Mouse (Mus musculus): Measurements from ENCODE around the gene Col1a2. TPM values are rescaled to one million over a fixed set of nuclear protein-coding genes. Genes with fewer than 3 reads are reported as not detected.

The Col1a2 gene
- polyA plus RNA-seq, 1 experiment, result 0.36 TPM

DNA sequence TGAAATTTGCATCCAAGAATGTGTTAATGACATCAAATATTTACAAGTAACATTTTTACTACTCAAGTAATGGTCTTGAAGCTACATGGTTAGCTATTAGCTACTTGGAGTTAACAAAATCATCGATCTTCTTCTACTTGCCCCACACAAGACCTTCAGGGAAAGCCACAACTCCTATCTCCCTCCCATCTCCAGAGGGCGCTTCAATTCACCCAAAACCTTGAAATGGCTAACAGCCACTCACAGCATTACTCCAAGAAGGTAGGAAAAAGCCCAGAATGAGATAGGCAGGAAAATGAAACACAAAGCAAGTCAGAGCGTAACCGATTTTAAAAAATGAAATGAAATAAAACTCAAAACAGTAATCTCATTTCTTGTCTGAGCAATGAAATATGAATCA lies 44.3 kb downstream of the Col1a2 start:
- TF ChIP-seq FLI1 (IDR thresholded peaks at IDR 0.05; ENCODE audit: low read length) (no peak), GATA1 (IDR thresholded peaks at IDR 0.05; ENCODE audit: borderline replicate concordance, low read length) (no peak)
- no peaks in the 10 kb centered on the region for H3K27me3 ChIP-seq (replicated peaks)
- peaks cover 10% of the 10 kb centered on the region for H3K4me1 ChIP-seq
- no peak overlapping the region for H3K4me3 ChIP-seq (replicated peaks)
- H3K36me3 ChIP-seq (replicated peaks; ENCODE audit: low read length), result no peaks in the 10 kb centered on the region
- no peaks in the 10 kb centered on the region for H3K9me3 ChIP-seq

DNA sequence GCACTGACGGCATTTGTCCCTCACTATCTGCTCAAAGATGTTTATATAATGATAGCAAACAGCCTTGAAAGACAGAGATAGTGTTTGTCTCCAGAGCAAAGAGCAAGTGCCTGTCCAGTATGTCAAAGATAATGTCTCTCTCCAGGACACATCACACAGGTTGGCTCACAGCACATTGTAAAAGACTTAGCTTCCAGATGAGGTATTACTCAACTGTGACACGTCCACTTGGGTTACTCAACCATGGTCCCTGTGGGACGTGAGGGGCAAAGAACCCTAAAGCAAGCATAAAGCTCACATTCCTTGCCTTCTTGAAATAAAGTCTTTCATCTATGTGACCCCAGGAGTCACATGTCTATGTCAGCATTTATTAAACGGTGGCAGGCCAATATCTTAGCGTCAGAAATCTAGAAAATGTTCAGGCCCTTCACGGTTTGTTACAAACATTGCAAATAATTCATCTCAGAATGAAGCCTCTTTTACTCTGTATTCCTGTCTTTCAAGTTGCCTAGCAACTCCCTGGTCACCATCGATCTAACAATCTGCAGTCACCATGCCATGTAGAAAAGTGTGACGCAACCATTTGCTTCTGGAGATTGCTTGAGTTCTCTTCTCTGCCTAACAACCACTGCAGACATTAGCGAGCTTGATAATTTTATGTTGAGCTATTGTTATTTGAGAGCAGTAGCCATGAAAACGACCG lies 45.4 kb downstream of the Col1a2 start:
- peaks cover 6% of the 10 kb centered on the region for H3K4me1 ChIP-seq
- no peaks in the 10 kb centered on the region for H3K9me3 ChIP-seq
- no peaks in the 10 kb centered on the region for H3K36me3 ChIP-seq (replicated peaks; ENCODE audit: low read length)
- no peak for TF ChIP-seq GATA1 (IDR thresholded peaks at IDR 0.05; ENCODE audit: borderline replicate concordance, low read length)
- no peak for TF ChIP-seq FLI1 (IDR thresholded peaks at IDR 0.05; ENCODE audit: low read length)
- H3K27me3 ChIP-seq (replicated peaks), result no peaks in the 10 kb centered on the region
- no peak overlapping the region for H3K4me3 ChIP-seq (replicated peaks)

DNA sequence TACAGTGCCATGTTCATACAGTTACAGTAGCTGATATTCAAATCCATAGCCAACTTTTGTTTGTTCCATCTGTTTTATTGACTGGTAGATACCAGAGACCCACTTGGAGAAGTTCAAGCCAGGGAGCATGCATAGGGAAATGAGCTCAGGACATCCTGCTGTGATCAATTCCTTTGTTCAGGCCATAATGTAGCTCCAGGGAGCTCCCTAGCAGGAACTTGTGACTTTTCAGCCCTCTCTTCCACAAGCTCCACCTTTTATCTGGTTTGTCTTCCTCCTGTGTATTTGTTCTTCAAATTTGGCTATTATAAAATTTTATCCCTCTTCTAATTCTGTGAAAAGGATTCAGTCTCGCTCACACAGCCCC lies 45.9 kb downstream of the Col1a2 start:
- TF ChIP-seq FLI1 (IDR thresholded peaks at IDR 0.05; ENCODE audit: low read length), result no peak
- Histone ChIP-seq H3K9me3 (no peaks in the 10 kb centered on the region), H3K4me3 (replicated peaks) (no peak overlapping the region)

DNA sequence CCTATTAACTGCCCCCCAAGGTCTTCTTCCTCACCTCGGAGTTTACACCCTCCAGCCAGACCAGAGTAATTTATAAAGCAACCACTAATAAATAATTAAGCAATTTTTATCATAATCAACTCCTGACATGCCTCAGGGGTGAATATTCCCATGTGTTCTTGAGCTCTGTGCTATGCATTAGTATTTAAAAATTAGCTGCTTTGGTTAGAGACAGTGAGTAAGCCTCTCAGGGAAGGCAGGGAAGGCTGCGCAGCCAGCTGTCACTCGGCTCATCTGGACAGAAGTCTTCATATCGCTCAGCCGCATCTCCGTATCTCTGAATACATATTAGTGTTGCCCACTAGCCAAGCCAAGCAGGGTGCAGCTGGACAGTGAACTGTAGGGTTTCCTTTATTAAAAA lies 50.8 kb downstream of the Col1a2 start:
- no peaks in the 10 kb centered on the region for H3K36me3 ChIP-seq (replicated peaks; ENCODE audit: low read length)
- TF ChIP-seq GATA1 (IDR thresholded peaks at IDR 0.05; ENCODE audit: borderline replicate concordance, low read length) (no peak), FLI1 (IDR thresholded peaks at IDR 0.05; ENCODE audit: low read length) (no peak)
- no peaks in the 10 kb centered on the region for H3K9me3 ChIP-seq
- H3K4me3 ChIP-seq (replicated peaks), result no peak overlapping the region
- peaks cover 5% of the 10 kb centered on the region for H3K27me3 ChIP-seq (replicated peaks)
- H3K4me1 ChIP-seq, result no peaks in the 10 kb centered on the region

More for the DNA sequence above, 45.9 kb downstream of the Col1a2 start:
- no peaks in the 10 kb centered on the region for H3K27me3 ChIP-seq (replicated peaks)
- H3K36me3 ChIP-seq (replicated peaks; ENCODE audit: low read length), result no peaks in the 10 kb centered on the region
- H3K4me1 ChIP-seq, result peaks cover 6% of the 10 kb centered on the region

DNA sequence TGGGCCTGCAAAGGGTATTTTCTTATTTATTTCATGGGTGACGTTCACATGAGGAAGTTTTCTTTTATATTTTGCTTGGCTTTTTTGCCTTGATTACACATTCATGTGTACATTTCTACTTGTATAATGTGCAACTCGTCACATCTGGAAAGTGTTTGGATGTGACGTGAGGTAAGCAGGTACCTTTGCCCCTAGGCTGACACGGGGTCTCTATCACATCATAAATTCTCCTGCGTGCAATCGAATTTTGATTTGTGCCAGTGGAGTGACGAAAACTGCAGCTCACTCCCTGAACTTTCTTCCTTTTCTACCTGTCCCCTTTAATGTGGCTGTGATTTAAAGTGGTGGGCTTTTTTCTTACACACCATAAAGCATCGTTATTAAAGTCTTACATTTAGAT lies 52.5 kb downstream of the Col1a2 start:
- H3K4me1 ChIP-seq, result no peaks in the 10 kb centered on the region
- H3K27me3 ChIP-seq (replicated peaks), result peaks cover 8% of the 10 kb centered on the region
- no peaks in the 10 kb centered on the region for H3K9me3 ChIP-seq
- H3K36me3 ChIP-seq (replicated peaks; ENCODE audit: low read length), result no peaks in the 10 kb centered on the region
- no peak overlapping the region for H3K4me3 ChIP-seq (replicated peaks)
- no peak for TF ChIP-seq FLI1 (IDR thresholded peaks at IDR 0.05; ENCODE audit: low read length)
- TF ChIP-seq GATA1 (IDR thresholded peaks at IDR 0.05; ENCODE audit: borderline replicate concordance, low read length), result no peak

DNA sequence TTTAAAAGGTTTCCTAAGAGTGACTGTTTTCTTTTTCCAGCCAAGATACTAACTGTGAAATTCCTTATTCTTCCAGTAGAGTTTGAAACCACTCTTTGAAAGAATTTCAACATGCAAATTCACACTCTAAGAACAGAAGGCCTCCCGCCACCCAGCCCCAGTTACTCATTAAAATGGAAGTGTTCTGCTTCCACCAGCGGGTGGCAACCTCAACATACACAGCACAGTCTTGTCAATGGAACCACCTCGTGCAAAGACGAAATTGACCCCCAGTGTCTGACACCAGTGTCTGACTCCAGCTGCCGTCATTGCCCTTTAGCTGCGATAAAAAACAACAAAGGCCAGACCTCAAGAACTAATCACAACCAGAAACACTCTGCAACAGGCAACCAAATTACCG lies 53.1 kb downstream of the Col1a2 start:
- Histone ChIP-seq H3K4me1 (no peaks in the 10 kb centered on the region), H3K36me3 (replicated peaks; ENCODE audit: low read length) (no peaks in the 10 kb centered on the region), H3K4me3 (replicated peaks) (peak overlapping the region; percentile 42), H3K9me3 (no peaks in the 10 kb centered on the region), H3K27me3 (replicated peaks) (peaks cover 8% of the 10 kb centered on the region)
- TF ChIP-seq GATA1 (IDR thresholded peaks at IDR 0.05; ENCODE audit: borderline replicate concordance, low read length), result no peak
- no peak for TF ChIP-seq FLI1 (IDR thresholded peaks at IDR 0.05; ENCODE audit: low read length)

DNA sequence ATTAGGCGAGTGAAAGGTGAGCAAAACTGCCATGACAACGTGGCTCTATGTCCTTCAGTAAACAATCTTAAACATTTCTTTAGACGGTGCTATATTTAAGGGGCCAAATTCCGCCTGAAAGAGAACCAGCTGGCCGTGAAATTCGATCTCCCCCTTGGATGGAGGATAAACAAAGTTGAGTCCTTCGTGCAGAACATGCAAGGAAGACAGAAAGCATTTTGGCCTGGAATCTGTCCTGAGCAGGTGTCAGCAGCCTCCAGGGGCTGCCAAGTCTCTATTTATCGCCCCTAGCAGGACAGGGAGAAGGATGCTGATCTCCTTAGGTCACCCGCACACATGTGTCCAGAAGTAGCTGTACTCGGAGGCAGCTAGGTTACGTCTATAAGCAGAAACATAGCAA lies 56.5 kb downstream of the Col1a2 start:
- no peaks in the 10 kb centered on the region for H3K4me1 ChIP-seq
- H3K9me3 ChIP-seq, result no peaks in the 10 kb centered on the region
- peaks cover 9% of the 10 kb centered on the region for H3K27me3 ChIP-seq (replicated peaks)
- H3K4me3 ChIP-seq (replicated peaks), result no peak overlapping the region
- H3K36me3 ChIP-seq (replicated peaks; ENCODE audit: low read length), result no peaks in the 10 kb centered on the region
- TF ChIP-seq GATA1 (IDR thresholded peaks at IDR 0.05; ENCODE audit: borderline replicate concordance, low read length) (no peak), FLI1 (IDR thresholded peaks at IDR 0.05; ENCODE audit: low read length) (no peak)

DNA sequence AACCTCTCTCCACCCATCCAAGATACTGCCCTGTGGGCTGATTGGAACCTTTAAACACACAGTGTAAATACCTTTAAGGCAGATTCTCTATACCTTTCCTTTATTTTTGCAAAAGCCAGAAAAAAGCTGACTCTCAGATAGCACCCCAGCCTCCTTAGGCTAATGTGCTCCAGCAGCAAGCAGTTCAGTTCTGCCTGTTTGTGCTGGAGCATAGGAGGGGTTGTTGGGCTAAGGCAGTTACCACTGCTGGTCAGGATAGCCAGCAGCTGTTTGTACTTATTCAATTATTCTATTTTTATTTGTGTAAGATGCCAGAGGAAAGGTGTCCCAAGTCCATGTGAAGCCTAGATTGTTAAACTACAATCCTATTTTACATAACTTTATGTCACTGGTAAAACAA lies 57.0 kb downstream of the Col1a2 start:
- H3K4me1 ChIP-seq, result no peaks in the 10 kb centered on the region
- no peaks in the 10 kb centered on the region for H3K36me3 ChIP-seq (replicated peaks; ENCODE audit: low read length)
- TF ChIP-seq FLI1 (IDR thresholded peaks at IDR 0.05; ENCODE audit: low read length), result no peak
- no peak for TF ChIP-seq GATA1 (IDR thresholded peaks at IDR 0.05; ENCODE audit: borderline replicate concordance, low read length)
- H3K9me3 ChIP-seq, result no peaks in the 10 kb centered on the region
- no peak overlapping the region for H3K4me3 ChIP-seq (replicated peaks)
- peaks cover 9% of the 10 kb centered on the region for H3K27me3 ChIP-seq (replicated peaks)

DNA sequence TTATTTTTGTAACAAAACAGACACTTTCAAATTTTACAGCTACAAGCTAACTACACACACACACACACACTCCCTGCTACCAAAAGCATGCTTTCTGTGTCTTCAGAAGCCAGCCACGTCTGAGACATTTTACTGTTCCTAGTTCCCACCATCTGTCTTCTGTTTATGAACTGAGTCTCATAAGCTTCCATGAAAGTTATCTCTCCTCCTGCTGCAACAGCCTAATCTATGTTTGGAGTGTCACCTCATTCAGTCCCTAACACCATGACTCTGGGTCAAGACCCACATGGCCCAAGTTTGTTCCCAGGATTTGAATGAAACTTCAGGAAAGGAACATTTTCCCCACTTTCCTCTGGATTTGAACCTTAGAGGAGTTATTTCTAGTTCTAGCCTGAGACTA lies 57.8 kb downstream of the Col1a2 start:
- no peak overlapping the region for H3K4me3 ChIP-seq (replicated peaks)
- H3K27me3 ChIP-seq (replicated peaks), result peaks cover 9% of the 10 kb centered on the region
- H3K4me1 ChIP-seq, result no peaks in the 10 kb centered on the region
- no peaks in the 10 kb centered on the region for H3K36me3 ChIP-seq (replicated peaks; ENCODE audit: low read length)
- TF ChIP-seq FLI1 (IDR thresholded peaks at IDR 0.05; ENCODE audit: low read length) (no peak), GATA1 (IDR thresholded peaks at IDR 0.05; ENCODE audit: borderline replicate concordance, low read length) (no peak)
- H3K9me3 ChIP-seq, result no peaks in the 10 kb centered on the region

DNA sequence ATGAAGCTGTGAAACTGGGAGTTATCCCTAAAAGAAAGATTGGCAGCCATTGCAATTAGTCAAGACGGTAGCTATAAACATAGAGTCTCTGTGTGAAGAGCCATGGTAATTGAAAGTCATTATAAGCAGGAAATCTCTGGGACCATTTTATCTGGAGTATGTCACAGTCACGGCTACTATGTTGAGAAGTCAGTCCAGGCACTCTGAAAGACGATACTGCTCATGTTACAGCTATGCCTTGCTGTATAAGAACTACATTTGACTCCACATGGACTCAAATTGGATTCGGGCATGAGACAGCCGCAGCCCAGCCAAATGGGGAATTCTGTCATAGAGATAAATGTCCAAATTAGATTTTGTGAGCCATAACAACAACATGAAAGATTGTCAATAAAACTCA lies 58.9 kb downstream of the Col1a2 start:
- Histone ChIP-seq H3K36me3 (replicated peaks; ENCODE audit: low read length) (no peaks in the 10 kb centered on the region), H3K9me3 (no peaks in the 10 kb centered on the region), H3K27me3 (replicated peaks) (peaks cover 9% of the 10 kb centered on the region), H3K4me3 (replicated peaks) (no peak overlapping the region), H3K4me1 (no peaks in the 10 kb centered on the region)
- TF ChIP-seq FLI1 (IDR thresholded peaks at IDR 0.05; ENCODE audit: low read length) (no peak), GATA1 (IDR thresholded peaks at IDR 0.05; ENCODE audit: borderline replicate concordance, low read length) (no peak)

DNA sequence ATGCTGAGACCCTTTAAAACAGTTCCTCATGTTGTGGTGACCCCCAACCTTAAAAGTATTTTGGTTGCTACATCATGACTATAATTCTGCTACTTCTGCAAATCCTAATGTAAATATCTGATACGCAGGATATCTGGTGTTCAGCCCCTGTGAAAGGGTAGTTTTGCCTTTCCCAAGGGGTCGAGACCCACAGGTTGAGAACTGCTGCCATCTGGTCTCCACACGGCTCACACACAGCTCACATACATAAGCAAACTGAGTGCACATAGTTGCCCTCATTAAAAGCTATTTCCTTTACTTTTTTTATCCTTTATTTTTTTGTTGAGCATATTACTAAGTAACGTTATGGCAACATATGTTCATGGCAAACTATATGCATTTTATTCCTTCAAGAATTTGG lies 65.8 kb downstream of the Col1a2 start:
- H3K4me1 ChIP-seq, result no peaks in the 10 kb centered on the region
- H3K27me3 ChIP-seq (replicated peaks), result no peaks in the 10 kb centered on the region
- no peaks in the 10 kb centered on the region for H3K9me3 ChIP-seq
- H3K36me3 ChIP-seq (replicated peaks; ENCODE audit: low read length), result no peaks in the 10 kb centered on the region
- no peak overlapping the region for H3K4me3 ChIP-seq (replicated peaks)
- TF ChIP-seq FLI1 (IDR thresholded peaks at IDR 0.05; ENCODE audit: low read length), result no peak
- no peak for TF ChIP-seq GATA1 (IDR thresholded peaks at IDR 0.05; ENCODE audit: borderline replicate concordance, low read length)

Measured in megakaryocyte, embryonic 14.5 days (primary cell).